21 mouse cellular contexts compared by ENCODE assay signal in the genomic region with DNA sequence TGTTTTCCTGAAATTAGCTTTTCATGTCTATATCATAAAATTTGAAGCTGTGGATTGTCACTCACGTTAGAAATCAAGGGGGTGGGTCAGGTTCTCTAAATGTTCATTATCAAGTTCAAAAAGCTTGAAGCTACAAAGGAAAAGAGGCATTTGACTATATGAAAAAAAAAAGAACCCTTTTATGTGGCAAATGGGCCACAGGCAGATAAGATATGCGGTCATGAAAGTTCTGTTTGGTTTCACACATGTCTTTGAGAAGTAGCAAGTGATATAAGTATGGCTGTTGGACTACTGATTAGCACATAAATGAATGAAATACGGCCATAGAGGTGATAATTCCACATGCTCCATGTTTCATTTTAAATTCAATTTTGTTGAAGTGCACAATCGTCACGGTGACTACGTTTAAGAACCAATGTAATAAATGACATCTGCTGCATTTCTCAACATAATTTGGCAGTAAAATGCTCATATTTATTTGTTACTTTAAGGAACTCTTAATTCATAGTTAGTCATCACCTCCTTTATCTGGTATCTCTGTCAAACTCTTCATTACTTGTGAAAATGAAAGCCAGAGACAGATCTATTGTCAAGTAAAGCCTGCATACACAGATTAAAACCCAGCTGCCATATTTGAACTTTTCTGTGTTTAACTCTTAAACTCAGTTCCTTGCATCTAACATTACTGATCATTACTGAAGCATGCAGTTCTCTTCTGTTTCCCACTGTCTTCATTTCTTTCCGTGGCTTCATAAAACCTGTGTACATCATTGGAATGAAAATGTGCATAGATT. TPM values are rescaled to one million over a fixed set of nuclear protein-coding genes. Genes with fewer than 3 reads are reported as not detected.
"Had no signal": no experiment of that assay in that cellular context is flagged by ENCODE, and none has a peak within 500 bp of the region (broad histone marks: within the 10 kb centered on the region; RNA-seq: fewer than 3 reads in every experiment).

No protein-coding gene starts in this region.

- H3K9ac ChIP-seq: limb, embryonic 12.5 days; midbrain, embryonic 15.5 days; neural tube, embryonic 13.5 days had no signal

- ATAC-seq: midbrain, embryonic 15.5 days had no signal

- H3K27me3 ChIP-seq: limb, embryonic 12.5 days; midbrain, embryonic 15.5 days; neural tube, embryonic 13.5 days had no signal

- DNase-seq: kidney, adult 11 months; kidney, postnatal 10 days; kidney, postnatal 4 days; retina, postnatal 1 day; right cerebral cortex, postnatal 4 days; spleen, adult 18-20 months; thymus, adult 18-20 months; thymus, postnatal 25 days had no signal

- H3K4me1 ChIP-seq: limb, embryonic 12.5 days; midbrain, embryonic 15.5 days; neural tube, embryonic 13.5 days had no signal

- H3K27ac ChIP-seq: layer of hippocampus, adult 2 months; limb, embryonic 12.5 days; midbrain, embryonic 15.5 days; neural tube, embryonic 13.5 days had no signal

- H3K36me3 ChIP-seq: limb, embryonic 12.5 days; midbrain, embryonic 15.5 days; neural tube, embryonic 13.5 days had no signal

- H3K9me3 ChIP-seq: limb, embryonic 12.5 days; midbrain, embryonic 15.5 days; neural tube, embryonic 13.5 days had no signal

- H3K4me2 ChIP-seq: limb, embryonic 12.5 days; midbrain, embryonic 11.5 days; midbrain, embryonic 15.5 days; neural tube, embryonic 13.5 days had no signal

- H3K4me3 ChIP-seq: layer of hippocampus, adult 2 months; limb, embryonic 12.5 days; midbrain, embryonic 15.5 days; neural tube, embryonic 13.5 days had no signal

RNA-seq across cellular contexts. Expression of a gene that starts 47.4 kb away (rescaled TPM):
- total RNA-seq: layer of hippocampus, adult 2 months; layer of hippocampus, postnatal 10 days; left cerebral cortex, postnatal 36 days; liver, adult 2 months; megakaryocyte, adult 5-6 weeks had no signal
- polyA plus RNA-seq: kidney, embryonic 14.5 days; limb, embryonic 12.5 days; liver, adult 2 months; lung, embryonic 16.5 days; midbrain, embryonic 11.5 days; midbrain, embryonic 15.5 days; neural tube, embryonic 13.5 days; stomach, embryonic 14.5 days; urinary bladder, adult 2 months had no signal
